Mouse (Mus musculus) lung, adult 2 months (tissue): ENCODE results near the gene Gbp8. TPM values are rescaled to one million over a fixed set of nuclear protein-coding genes. Genes with fewer than 3 reads are reported as not detected.
"Not testable (repeated sequence)": the region's sequence is repeated elsewhere in the genome, so short reads cannot be mapped to it uniquely, and the experiment has no call there.

Source experiments
- DNase-seq: peaks from one replicate; pipeline ENCODE4 v3.0.0; 2022
- H3K4me1 ChIP-seq: fragments of 200-500 bp; 2 replicates; pipeline ENCODE4 v1.6.1; 2011; ENCODE audit warnings: low read length; ENCODE audit not compliant: control insufficient read depth, insufficient read depth
- H3K4me3 ChIP-seq: fragments of 200-500 bp; replicated peaks from 2 replicates; pipeline ENCODE3; 2011; ENCODE audit warnings: low read depth, mild to moderate bottlenecking, control low read depth, low read length; ENCODE audit errors: extremely low read depth
- CTCF ChIP-seq: fragments of 200-500 bp; IDR thresholded peaks from 2 replicates; pipeline ENCODE4 v1.5.1; 2011; ENCODE audit warnings: mild to moderate bottlenecking, low read length, control low read depth; ENCODE audit not compliant: insufficient read depth
- POLR2A ChIP-seq: fragments of 200-500 bp; IDR thresholded peaks from 2 replicates; pipeline ENCODE4 v1.6.1; 2011; ENCODE audit warnings: low read depth, mild to moderate bottlenecking, control low read depth, low read length, borderline replicate concordance; ENCODE audit errors: extremely low read depth
- WGBS: fragments of 180-500 bp; shearing (Covaris S2); methylation state at CpG from one replicate; pipeline ENCODE4 v1.1.7; 2018; 5-methylcytosine and 5-hydroxymethylcytosine counted together
- polyA plus RNA-seq: library from polyadenylated mRNA; depleted of rRNA; stranded (reverse); fragments of >200 nt; gene quantifications from 2 replicates; pipeline ENCODE4 v1.2.3, GENCODE M21; 2012; rRNA removed

Gene Gbp8
- 2.3 and 2.6 TPM in 2 replicates for polyA plus RNA-seq

DNA sequence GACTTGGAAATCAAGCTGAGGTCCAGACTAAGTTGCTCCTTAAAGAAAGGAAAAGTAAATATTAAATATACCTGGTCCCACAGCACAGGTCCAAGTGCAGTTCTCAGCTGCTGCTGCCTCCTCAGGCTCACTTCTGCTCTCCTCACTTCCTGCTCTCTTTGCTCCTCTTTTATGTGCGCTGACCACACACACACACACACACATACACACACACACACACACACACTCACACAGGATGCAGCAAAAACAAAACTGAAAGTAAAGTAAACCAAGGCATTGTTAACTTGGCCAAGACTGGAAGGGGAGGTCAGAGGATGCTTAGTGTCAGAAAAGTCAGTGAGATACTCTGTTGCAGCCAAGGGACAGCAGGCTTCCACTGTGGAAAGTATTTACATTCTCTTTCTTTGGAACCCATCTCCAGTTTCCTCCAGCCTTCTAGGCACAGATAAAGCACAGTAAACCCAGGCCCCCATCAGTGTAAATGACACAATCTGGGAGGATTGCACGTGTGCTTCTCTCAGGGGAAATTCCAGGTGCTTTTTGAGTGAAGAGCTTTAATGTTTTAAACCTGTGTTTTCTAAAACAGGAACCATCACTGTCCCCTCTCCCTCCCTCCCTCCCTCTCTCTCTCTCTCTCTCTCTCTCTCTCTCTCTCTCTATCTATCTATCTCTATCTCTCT, at the start of gene Gbp8, which contains the start of the genes Gbp9 and Gbp4:
Gene Gbp8 (minus strand): TSS at position 132 of the 680 bp plus-strand sequence.
Gene Gbp9 (minus strand): TSS at position 131 of the 680 bp plus-strand sequence.
Gene Gbp4 (minus strand): TSS at position 178 of the 680 bp plus-strand sequence.
- TF ChIP-seq POLR2A, result peak; percentile 28; the same call in 1 of the 2 replicates
- WGBS, result 10% methylated on average over 2 of the region's 2 CpGs
- DNase-seq, result not testable (repeated sequence)

DNA sequence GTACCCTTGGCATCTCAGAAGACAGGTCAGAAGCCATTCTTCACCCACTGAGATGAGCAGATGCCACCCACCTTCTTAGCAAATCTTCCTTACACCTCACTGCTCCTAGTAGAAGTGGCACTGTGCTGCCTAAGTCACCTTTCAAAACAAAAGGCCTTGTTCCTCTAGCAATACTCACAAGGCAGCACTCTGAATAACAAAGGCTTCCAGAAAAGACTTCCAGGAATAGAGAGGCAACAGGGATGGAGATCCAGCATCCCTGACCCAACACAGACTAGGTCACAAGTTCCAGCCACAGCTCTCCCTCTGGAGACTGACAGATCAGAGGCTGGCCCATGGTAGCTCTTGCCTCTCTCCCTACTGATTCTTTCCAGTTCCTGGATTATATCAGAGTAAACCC, 42.1 kb upstream of the Gbp8 start:
- Histone ChIP-seq H3K4me3 (no peak overlapping the region), H3K4me1 (no peaks in the 10 kb centered on the region)
- no peak for TF ChIP-seq CTCF
- no peak for DNase-seq

More for the DNA sequence above, at the start of gene Gbp8, which contains the start of the genes Gbp9 and Gbp4:
- H3K4me3 ChIP-seq, result peak within 1 kb of the TSS; percentile 44
- not testable (repeated sequence) for H3K4me1 ChIP-seq

DNA sequence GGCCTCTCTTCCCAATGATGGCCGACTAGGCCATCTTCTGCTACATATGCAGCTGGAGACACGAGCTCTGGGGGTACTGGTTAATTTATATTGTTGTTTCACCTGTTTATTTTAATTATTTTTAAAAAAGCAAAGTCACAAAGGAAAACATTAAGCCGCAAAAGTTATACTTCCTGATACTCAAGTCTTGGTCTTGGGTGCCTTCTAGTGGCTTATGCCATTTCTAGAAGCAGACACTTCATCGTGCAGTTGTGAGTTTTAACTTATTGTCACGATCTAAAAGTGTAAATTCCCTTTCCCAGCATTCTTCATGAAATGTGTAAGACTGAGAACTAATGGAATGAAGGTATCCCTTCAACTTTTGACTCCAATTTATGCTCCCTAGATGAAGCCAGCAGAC, 17.2 kb upstream of the Gbp8 start:
- Histone ChIP-seq H3K4me1 (no peaks in the 10 kb centered on the region), H3K4me3 (no peak overlapping the region)
- WGBS, result 77% methylated on average over 5 of the region's 5 CpGs
- no peak for DNase-seq
- TF ChIP-seq POLR2A, result no peak
- 0 out of 2 replicates have a peak, but pooled peaks have one; percentile 1 for TF ChIP-seq CTCF

DNA sequence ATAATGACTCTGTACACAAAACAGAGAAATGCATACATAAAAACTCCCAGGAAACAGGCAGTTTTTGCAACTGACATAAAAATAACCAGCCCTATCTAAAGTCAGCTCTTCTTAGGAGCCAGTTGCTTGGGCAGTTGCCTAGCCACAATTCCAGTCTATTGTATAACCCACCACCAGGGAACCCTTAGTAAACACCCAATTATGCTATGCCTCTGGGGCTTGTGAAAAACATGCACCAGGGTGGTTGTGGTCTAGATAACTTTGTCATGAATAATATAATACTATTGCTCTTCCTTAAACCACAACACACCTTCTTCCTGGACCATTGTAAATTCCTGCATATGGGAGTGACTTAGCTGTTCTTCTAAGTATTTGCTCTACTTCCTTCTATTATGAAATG, 14.7 kb upstream of the Gbp8 start:
- TF ChIP-seq CTCF (no peak), POLR2A (no peak)
- no peak overlapping the region for H3K4me3 ChIP-seq
- no peaks in the 10 kb centered on the region for H3K4me1 ChIP-seq
- no peak for DNase-seq

DNA sequence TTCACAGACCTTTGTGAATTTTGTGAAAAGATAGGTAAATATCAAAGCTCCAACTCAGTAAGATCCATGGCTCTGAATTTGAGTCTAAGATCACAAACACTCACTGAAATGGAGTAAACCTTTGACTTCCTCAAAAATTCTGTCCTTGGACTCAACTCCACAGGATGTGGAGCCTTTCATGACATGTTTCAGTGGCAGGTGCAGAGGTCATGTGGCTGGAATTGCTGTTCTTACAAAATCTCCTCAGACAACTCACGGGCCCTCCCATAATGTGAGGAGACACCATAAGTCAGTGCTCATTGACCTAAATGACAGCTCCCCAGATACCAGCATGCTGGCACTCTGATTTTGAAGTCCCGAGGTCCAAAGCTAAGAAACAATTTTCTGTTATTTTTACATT, 8.7 kb upstream of the Gbp8 start:
- not testable (repeated sequence) for DNase-seq, H3K4me1 ChIP-seq, H3K4me3 ChIP-seq
- WGBS, result 56% methylated on average over 2 of the region's 2 CpGs

DNA sequence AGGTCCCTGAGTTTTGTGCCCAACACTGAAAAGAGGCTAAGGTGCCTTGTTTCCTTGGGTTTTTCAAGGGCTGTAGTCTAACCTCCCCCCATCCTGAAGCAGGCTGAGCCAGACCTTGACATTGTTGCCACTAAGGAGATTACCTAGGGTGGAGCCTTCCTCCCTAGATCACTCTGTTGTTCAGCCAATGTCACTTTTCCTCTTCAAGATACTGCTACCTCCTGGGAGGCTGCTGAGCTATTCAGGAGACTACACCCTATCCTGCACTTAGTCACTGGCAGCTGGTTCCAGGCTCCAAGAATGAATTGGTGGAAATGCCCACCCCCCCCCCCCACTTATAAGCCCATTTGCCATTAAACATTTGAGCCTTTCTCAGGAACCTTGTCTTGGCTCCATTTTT, 7.1 kb upstream of the Gbp8 start:
- no peak for TF ChIP-seq POLR2A
- no peak for TF ChIP-seq CTCF
- Histone ChIP-seq H3K4me3 (no peak overlapping the region), H3K4me1 (peaks cover 9% of the 10 kb centered on the region; the same call in 1 of the 2 replicates)
- DNase-seq, result no peak

DNA sequence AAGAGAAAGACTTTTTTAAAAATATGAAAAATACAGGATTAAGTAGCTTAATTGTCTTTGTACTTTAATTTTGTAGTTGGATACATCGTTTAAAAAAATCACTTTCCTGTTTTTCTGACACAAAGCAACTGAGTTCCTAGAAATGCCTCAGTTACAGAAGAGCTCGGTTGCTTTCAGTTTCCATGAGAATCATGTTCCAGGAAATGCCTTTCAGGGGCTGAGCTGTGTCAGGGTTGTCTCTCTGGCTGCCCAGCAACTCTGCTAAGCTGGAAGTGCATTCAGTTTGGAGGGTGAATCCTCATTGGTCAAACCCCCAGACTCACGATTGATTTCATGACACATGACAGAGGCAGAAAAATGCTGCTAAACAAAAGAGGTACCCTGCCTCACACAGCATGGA, 6.4 kb upstream of the Gbp8 start:
- not testable (repeated sequence) for H3K4me1 ChIP-seq, DNase-seq, H3K4me3 ChIP-seq
- 21% methylated on average over 3 of the region's 3 CpGs for WGBS

DNA sequence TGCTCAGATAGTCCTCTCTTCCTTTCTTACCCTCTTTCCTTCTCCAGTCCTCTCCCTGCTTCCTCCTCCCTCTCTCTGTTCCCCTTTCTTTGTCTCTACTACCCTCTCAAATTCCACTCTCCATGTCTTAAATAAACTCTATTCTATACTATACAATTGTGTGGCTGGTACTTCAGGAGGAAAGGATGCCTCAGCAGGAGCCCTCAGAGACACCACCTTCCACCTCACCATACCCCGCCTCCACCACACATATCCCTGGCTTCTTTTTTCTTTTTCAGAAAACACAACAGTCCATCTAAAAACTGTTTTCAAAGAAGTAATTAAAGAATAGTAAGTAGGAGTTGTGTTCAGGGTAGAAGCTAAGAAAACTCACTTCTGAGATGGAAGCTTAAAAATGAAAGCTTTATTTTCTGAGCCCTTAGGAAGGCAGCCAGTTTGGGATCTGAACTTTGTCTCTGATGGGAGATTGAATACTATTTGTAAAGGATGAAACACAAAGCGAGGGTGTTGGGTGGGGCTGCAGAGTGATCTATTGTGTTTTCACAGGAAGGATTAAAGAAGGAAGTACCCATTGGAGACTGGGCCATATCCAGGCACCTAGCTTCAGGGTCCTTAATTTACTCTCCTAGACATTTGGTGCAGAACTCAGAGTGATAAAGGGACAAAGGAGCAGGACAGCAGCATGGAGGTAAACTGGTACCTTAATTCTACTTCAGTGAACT, 910 bp upstream of the Gbp8 start:
- DNase-seq, H3K4me1 ChIP-seq, H3K4me3 ChIP-seq: not testable (repeated sequence)
- 53% methylated on average over 2 of the region's 2 CpGs for WGBS

DNA sequence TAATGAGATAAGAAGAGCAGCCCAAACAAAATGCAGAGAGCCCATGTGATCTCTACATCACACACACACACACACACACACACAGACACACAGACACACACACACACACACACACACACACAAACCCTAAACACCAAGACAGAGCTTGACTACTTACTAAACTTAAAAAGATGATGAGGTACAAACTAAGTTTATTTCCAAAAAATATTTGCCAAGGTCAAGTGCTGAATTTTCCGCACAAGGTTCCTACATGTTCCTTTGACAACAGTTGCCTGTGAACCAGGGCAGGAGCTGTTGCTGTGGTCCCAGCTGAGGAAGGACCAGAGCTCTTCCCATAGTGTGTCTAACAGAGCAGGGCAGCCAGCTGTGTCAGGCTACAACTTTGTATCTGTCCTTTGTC, 434 bp downstream of the Gbp8 start:
- Histone ChIP-seq H3K4me1 (peaks cover 2% of the 10 kb centered on the region; the same call in 1 of the 2 replicates), H3K4me3 (peak overlapping the region; percentile 44)
- DNase-seq, result no peak
- 44% methylated on average over 1 of the region's 1 CpGs for WGBS
- no peak for TF ChIP-seq CTCF
- TF ChIP-seq POLR2A, result no peak

DNA sequence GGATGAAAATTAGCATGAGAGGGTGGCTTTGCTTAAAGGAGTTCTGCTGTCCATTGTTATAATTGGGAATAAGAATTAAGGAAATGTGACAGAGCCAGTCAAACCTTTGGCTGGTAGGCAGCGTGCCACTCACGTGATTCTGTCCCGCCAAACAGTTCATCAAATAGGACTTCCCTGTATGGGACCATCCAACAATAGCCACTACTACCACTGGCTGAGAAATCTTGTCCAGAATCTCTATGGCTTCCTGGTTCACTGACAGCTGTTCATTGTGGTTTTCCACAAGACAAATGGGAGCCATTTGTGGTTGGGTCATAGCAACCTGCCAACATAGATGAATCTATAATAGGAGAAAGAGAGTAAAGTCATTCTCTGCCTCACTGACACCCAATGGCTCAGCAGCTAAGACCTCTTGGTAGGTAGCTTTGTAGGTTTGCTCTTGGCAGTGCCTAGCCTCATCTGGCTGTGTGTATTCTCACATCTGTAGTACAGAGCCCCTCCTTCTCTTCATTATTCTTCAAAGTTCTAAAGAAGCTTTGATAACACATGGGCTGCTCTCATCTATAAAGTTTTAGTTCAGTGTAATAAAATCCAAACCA, 2.5 kb downstream of the Gbp8 start:
- 72% methylated on average over 3 of the region's 3 CpGs for WGBS
- DNase-seq, H3K4me3 ChIP-seq, H3K4me1 ChIP-seq: not testable (repeated sequence)

DNA sequence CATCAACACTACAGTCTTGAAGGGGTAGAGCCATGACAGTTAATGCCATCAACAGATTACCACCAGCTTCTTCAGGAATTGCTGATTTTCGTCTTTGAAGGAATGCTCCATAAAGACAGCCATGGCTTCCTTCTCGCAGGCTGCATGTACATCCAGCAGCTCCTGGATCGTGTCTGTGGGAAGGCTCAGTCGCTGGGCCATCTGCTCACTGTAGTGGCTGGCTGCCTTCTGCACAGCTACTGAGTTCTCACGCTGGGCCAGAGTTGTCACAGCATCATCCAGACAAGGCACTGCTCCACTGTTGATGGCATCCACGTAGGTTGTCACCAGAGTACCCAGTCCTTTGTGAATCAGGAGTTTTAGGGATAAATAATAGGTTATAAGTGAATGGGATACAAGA, 17.6 kb downstream of the Gbp8 start:
- not testable (repeated sequence) for H3K4me1 ChIP-seq, DNase-seq, H3K4me3 ChIP-seq
- WGBS, result 82% methylated on average over 6 of the region's 6 CpGs
